Mouse (Mus musculus): ENCODE results near the gene Ism2. TPM values are rescaled to one million over a fixed set of nuclear protein-coding genes. Genes with fewer than 3 reads are reported as not detected.
A peak's percentile ranks its signal among the peaks of the same experiment; 100 is the strongest.
"Not testable (repeated sequence)": the region's sequence is repeated elsewhere in the genome, so short reads cannot be mapped to it uniquely, and the experiment has no call there.

Ism2 gene
- polyA plus RNA-seq, 1 experiment from 2014 or later, result 0.23 TPM

GRCm38 (mm10) chr12:87283706-87284105, 15.8 kb downstream of the Ism2 start:
- Histone ChIP-seq H3K9me3 (ENCODE audit: control insufficient read depth) (no peaks in the 10 kb centered on the region), H3K36me3 (ENCODE audit: control insufficient read depth, insufficient read depth) (no peaks in the 10 kb centered on the region), H3K4me1 (replicated peaks; ENCODE audit: control insufficient read depth, insufficient read depth, low read length) (peaks cover 4% of the 10 kb centered on the region; the same call in 1 of the 2 replicates), H3K9ac (ENCODE audit: low read depth, low read length) (no peak overlapping the region), H3K4me3 (ENCODE audit: low read depth, low read length) (no peak overlapping the region), H3K4me2 (replicated peaks; ENCODE audit: low read depth) (no peak overlapping the region), H3K27ac (ENCODE audit: low read depth, low read length) (no peak overlapping the region), H3K27me3 (replicated peaks; ENCODE audit: control insufficient read depth, insufficient read depth, low read length) (no peaks in the 10 kb centered on the region)
- no peak for TF ChIP-seq CTCF (IDR thresholded peaks at IDR 0.05; ENCODE audit: low read depth)
- WGBS, result 79% methylated on average over 7 of the region's 7 CpGs
- ATAC-seq, result no peak

GRCm38 (mm10) chr12:87282743-87283142, 16.8 kb downstream of the Ism2 start:
- Histone ChIP-seq H3K4me1 (replicated peaks; ENCODE audit: control insufficient read depth, insufficient read depth, low read length) (peaks cover 4% of the 10 kb centered on the region; the same call in 1 of the 2 replicates), H3K9ac (ENCODE audit: low read depth, low read length) (no peak overlapping the region), H3K9me3 (ENCODE audit: control insufficient read depth) (no peaks in the 10 kb centered on the region), H3K27ac (ENCODE audit: low read depth, low read length) (no peak overlapping the region), H3K36me3 (ENCODE audit: control insufficient read depth, insufficient read depth) (no peaks in the 10 kb centered on the region), H3K27me3 (replicated peaks; ENCODE audit: control insufficient read depth, insufficient read depth, low read length) (no peaks in the 10 kb centered on the region), H3K4me3 (ENCODE audit: low read depth, low read length) (no peak overlapping the region), H3K4me2 (replicated peaks; ENCODE audit: low read depth) (no peak overlapping the region)
- 92% methylated on average over 4 of the region's 4 CpGs for WGBS
- ATAC-seq, result no peak
- no peak for TF ChIP-seq CTCF (IDR thresholded peaks at IDR 0.05; ENCODE audit: low read depth)

- WGBS, result 41% methylated on average over 1 of the region's 1 CpGs
- ATAC-seq, result no peak
Measured at GRCm38 (mm10) chr12:87281766-87282165, 17.7 kb downstream of the Ism2 start.

GRCm38 (mm10) chr12:87279879-87280278, 19.6 kb downstream of the Ism2 start:
- WGBS, result 50% methylated on average over 14 of the region's 14 CpGs
- Histone ChIP-seq H3K27me3 (replicated peaks; ENCODE audit: control insufficient read depth, insufficient read depth, low read length) (no peaks in the 10 kb centered on the region), H3K36me3 (ENCODE audit: control insufficient read depth, insufficient read depth) (peaks cover 18% of the 10 kb centered on the region), H3K9me3 (ENCODE audit: control insufficient read depth) (no peaks in the 10 kb centered on the region), H3K9ac (ENCODE audit: low read depth, low read length) (no peak overlapping the region), H3K27ac (ENCODE audit: low read depth, low read length) (no peak overlapping the region), H3K4me3 (ENCODE audit: low read depth, low read length) (no peak overlapping the region), H3K4me1 (replicated peaks; ENCODE audit: control insufficient read depth, insufficient read depth, low read length) (peaks cover 4% of the 10 kb centered on the region; the same call in 1 of the 2 replicates), H3K4me2 (replicated peaks; ENCODE audit: low read depth) (peak overlapping the region; percentile 21; the same call in 1 of the 2 replicates)
- ATAC-seq, result no peak
- TF ChIP-seq CTCF (IDR thresholded peaks at IDR 0.05; ENCODE audit: low read depth), result peak; percentile 37

More at GRCm38 (mm10) chr12:87281766-87282165, 17.7 kb downstream of the Ism2 start:
- no peak overlapping the region for H3K4me3 ChIP-seq (ENCODE audit: low read depth, low read length)
- peaks cover 4% of the 10 kb centered on the region; the same call in 1 of the 2 replicates for H3K4me1 ChIP-seq (replicated peaks; ENCODE audit: control insufficient read depth, insufficient read depth, low read length)
- no peak overlapping the region for H3K9ac ChIP-seq (ENCODE audit: low read depth, low read length)
- H3K36me3 ChIP-seq (ENCODE audit: control insufficient read depth, insufficient read depth), result 0 out of 2 replicates have a peak, but pooled peaks cover under 1% of the 10 kb centered on the region
- no peak for TF ChIP-seq CTCF (IDR thresholded peaks at IDR 0.05; ENCODE audit: low read depth)
- H3K27me3 ChIP-seq (replicated peaks; ENCODE audit: control insufficient read depth, insufficient read depth, low read length), result no peaks in the 10 kb centered on the region
- H3K4me2 ChIP-seq (replicated peaks; ENCODE audit: low read depth), result no peak overlapping the region
- no peaks in the 10 kb centered on the region for H3K9me3 ChIP-seq (ENCODE audit: control insufficient read depth)
- no peak overlapping the region for H3K27ac ChIP-seq (ENCODE audit: low read depth, low read length)

GRCm38 (mm10) chr12:87279350-87279749, 20.2 kb downstream of the Ism2 start:
- H3K27ac ChIP-seq (ENCODE audit: low read depth, low read length), result no peak overlapping the region
- peak overlapping the region; percentile 21; the same call in 1 of the 2 replicates for H3K4me2 ChIP-seq (replicated peaks; ENCODE audit: low read depth)
- no peaks in the 10 kb centered on the region for H3K27me3 ChIP-seq (replicated peaks; ENCODE audit: control insufficient read depth, insufficient read depth, low read length)
- peaks cover 4% of the 10 kb centered on the region; the same call in 1 of the 2 replicates for H3K4me1 ChIP-seq (replicated peaks; ENCODE audit: control insufficient read depth, insufficient read depth, low read length)
- H3K36me3 ChIP-seq (ENCODE audit: control insufficient read depth, insufficient read depth), result peaks cover 22% of the 10 kb centered on the region
- no peak for TF ChIP-seq CTCF (IDR thresholded peaks at IDR 0.05; ENCODE audit: low read depth)
- ATAC-seq, result peak; percentile 32
- H3K4me3 ChIP-seq (ENCODE audit: low read depth, low read length), result no peak overlapping the region
- no peak overlapping the region for H3K9ac ChIP-seq (ENCODE audit: low read depth, low read length)
- no peaks in the 10 kb centered on the region for H3K9me3 ChIP-seq (ENCODE audit: control insufficient read depth)
- 23% methylated on average over 3 of the region's 3 CpGs for WGBS

GRCm38 (mm10) chr12:87278118-87278730, 21.3 kb downstream of the Ism2 start:
- ATAC-seq, result peak; percentile 46
- H3K27me3 ChIP-seq (replicated peaks; ENCODE audit: control insufficient read depth, insufficient read depth, low read length), result no peaks in the 10 kb centered on the region
- H3K9me3 ChIP-seq (ENCODE audit: control insufficient read depth), result no peaks in the 10 kb centered on the region
- H3K36me3 ChIP-seq (ENCODE audit: control insufficient read depth, insufficient read depth), result peaks cover 33% of the 10 kb centered on the region
- no peak for TF ChIP-seq CTCF (IDR thresholded peaks at IDR 0.05; ENCODE audit: low read depth)
- H3K4me2 ChIP-seq (replicated peaks; ENCODE audit: low read depth), result no peak overlapping the region; the same call in 1 of the 2 replicates
- H3K27ac ChIP-seq (ENCODE audit: low read depth, low read length), result no peak overlapping the region
- peaks cover 4% of the 10 kb centered on the region; the same call in 1 of the 2 replicates for H3K4me1 ChIP-seq (replicated peaks; ENCODE audit: control insufficient read depth, insufficient read depth, low read length)
- WGBS, result 12% methylated on average over 6 of the region's 6 CpGs
- H3K9ac ChIP-seq (ENCODE audit: low read depth, low read length), result no peak overlapping the region
- H3K4me3 ChIP-seq (ENCODE audit: low read depth, low read length), result no peak overlapping the region

GRCm38 (mm10) chr12:87277251-87277650, 22.3 kb downstream of the Ism2 start:
- ATAC-seq; H3K27ac ChIP-seq (ENCODE audit: low read depth, low read length); H3K4me1 ChIP-seq (replicated peaks; ENCODE audit: control insufficient read depth, insufficient read depth, low read length); H3K4me3 ChIP-seq (ENCODE audit: low read depth, low read length); H3K9me3 ChIP-seq (ENCODE audit: control insufficient read depth); H3K9ac ChIP-seq (ENCODE audit: low read depth, low read length); H3K27me3 ChIP-seq (replicated peaks; ENCODE audit: control insufficient read depth, insufficient read depth, low read length); H3K4me2 ChIP-seq (replicated peaks; ENCODE audit: low read depth): not testable (repeated sequence)
- H3K36me3 ChIP-seq (ENCODE audit: control insufficient read depth, insufficient read depth), result peaks cover 43% of the 10 kb centered on the region
- WGBS, result 88% methylated on average over 4 of the region's 4 CpGs
